Mouse (Mus musculus): ENCODE measurements at regions not wholly inside any gene's neighbourhood (a gene's known extent, or its start where the extent isn't known, plus 50 kb on each side); places are given as distances from the start of the nearest gene placed in this dataset.
"Not testable (repeated sequence)": the region's sequence is repeated elsewhere in the genome, so short reads cannot be mapped to it uniquely, and the experiment has no call there.

- no peak for DNase-seq (ENCODE audit: low spot score in 2 of 2)
Measured at GRCm38 (mm10) chr1:83835965-83836364, 428.0 kb upstream of the Sphkap start.

GRCm38 (mm10) chr1:83832946-83833345 lies 424.9 kb upstream of the Sphkap start:
- DNase-seq (ENCODE audit: low spot score in 2 of 2): no peak

GRCm38 (mm10) chr1:83831900-83832535 lies 424.0 kb upstream of the Sphkap start:
- no peak for DNase-seq (ENCODE audit: low spot score in 2 of 2)

DNA sequence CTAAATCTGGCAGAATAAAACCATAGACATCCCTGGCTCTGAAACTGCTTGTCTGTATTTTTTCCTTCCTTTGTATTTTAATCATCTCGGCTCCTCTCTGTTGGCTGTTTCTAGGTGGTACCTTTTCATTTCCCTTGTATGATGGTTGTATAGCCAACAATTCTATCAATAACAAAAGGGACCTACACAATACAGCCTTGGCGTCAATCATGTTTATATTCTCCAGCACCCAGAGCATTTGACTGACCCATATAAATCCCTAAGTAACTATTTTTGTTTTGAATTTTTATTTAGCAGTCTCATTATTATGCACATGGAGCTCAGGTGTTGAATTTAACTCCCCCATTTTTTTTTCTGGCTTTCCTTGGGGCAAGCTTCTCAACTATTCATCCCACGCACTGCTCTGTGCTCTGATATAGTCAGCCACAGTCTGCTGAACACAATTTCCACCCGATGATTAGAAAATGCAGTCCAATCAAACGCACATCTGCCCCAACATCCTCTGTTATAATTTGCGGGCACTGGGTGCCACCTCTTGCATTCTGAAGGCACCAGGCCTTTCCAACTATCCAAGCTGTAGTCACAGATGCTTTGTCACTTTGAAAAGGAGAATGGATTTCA lies 422.1 kb upstream of the Sphkap start:
- no peak for DNase-seq (ENCODE audit: low spot score in 2 of 2)

DNA sequence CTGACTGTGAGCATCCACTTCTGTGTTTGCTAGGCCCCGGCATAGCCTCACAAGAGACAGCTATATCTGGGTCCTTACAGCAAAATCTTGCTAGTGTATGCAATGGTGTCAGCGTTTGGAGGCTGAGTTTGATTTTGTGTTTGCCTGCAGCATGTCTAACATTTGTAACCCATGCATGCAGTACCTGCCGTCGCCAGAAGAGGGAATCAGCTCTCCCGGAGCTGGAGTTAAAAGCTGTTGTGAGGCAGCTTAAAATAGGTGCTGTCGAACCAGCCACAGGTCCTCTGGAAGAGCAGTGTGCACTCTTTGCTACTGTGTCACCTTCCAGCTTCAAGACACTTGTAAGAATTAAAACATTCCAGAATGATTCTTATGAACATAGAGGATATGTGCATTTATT lies 403.2 kb upstream of the Sphkap start:
- DNase-seq (ENCODE audit: low spot score in 2 of 2): not testable (repeated sequence)

DNA sequence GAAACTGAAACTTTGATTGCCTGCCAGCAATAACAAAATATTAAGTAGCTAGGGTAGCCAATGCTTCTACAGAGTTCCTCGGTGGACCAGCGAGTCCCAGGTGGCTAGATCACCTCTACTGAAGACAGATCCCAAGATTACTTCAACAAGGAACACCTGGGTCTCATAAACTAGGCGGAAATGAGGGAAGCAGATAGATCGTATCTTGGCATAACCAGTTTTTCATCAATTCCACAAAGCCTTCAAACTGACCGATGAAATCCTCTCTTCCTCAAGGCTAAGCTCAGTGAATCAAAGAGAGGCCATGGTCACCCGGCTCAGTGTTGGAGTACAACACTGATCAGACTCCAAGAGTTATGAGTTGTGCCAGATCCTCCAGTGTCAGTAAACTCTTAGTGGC lies 400.4 kb upstream of the Sphkap start:
- DNase-seq (ENCODE audit: low spot score in 2 of 2): no peak

- DNase-seq (ENCODE audit: low spot score in 2 of 2): no peak
Measured at GRCm38 (mm10) chr1:83803345-83804041, 395.5 kb upstream of the Sphkap start.

GRCm38 (mm10) chr1:83801759-83802158 lies 393.8 kb upstream of the Sphkap start:
- DNase-seq (ENCODE audit: low spot score in 2 of 2): no peak

DNA sequence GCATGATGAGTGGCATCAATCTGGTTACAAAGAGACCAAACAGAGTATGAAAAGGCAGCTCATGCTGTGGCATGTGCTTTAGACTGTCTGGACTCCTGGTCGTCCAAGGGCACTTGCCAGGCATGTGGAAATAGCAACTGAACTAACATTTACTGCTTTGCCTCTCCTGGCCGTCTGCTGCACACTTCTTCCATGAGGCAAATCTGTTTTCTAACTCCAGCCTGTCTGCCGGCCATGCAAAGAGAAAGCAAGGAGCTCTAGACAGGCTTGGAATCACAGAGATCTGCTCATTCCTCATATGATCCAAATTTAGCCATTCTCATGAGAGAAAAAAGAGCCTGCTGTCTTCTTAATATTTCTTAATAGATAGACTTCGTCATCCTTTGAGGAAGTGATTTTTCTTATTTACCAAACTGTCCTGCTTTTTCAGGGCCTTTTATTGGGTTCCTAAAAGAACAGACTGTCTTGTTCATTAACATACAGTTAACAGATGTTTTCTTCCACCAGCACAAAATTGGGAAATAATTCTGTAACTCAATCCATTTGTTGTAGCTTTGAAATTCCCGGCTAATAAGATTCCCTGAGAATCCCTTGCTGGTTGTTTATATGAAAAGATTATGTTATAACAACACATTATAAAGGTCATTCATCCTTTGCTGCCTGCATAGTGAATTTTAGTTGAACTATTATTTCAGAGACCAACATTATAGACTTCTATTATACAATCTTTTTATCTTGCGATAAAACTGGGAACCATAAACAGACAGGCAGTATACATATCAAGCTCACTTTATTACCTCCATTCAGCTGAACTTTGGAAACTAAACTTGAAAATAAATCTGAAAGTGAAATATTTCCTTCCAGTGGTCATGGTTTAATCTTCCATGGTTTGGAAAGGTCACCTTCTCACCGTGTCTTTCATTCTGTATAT lies 389.2 kb upstream of the Sphkap start:
- DNase-seq (ENCODE audit: low spot score in 2 of 2): no peak

- no peak for DNase-seq (ENCODE audit: low spot score in 2 of 2)
Measured at GRCm38 (mm10) chr1:83777151-83777550, 369.2 kb upstream of the Sphkap start.

GRCm38 (mm10) chr1:83771160-83771559 lies 363.2 kb upstream of the Sphkap start:
- no peak for DNase-seq (ENCODE audit: low spot score in 2 of 2)

GRCm38 (mm10) chr1:83761499-83761898 lies 353.5 kb upstream of the Sphkap start:
- DNase-seq (ENCODE audit: low spot score in 2 of 2): no peak

DNA sequence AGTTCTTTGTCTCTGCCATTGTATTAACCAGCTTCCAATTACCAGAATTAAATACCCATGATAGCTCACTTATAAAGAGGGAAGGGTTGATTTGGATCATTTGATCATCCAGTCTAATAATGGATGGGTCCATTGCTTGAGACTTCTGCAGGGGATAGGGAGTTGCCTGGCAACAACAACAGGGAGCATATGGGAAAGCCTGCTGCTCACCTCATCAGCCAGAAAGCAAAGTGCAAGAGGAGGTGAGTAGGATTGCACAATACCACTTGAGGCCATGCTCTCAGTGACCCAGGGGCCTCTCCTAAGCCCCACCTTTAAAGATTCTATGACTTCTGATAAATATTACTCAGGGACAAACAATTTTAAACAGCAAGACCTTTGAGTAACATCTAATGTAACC lies 348.9 kb upstream of the Sphkap start:
- no peak for DNase-seq (ENCODE audit: low spot score in 2 of 2)

DNA sequence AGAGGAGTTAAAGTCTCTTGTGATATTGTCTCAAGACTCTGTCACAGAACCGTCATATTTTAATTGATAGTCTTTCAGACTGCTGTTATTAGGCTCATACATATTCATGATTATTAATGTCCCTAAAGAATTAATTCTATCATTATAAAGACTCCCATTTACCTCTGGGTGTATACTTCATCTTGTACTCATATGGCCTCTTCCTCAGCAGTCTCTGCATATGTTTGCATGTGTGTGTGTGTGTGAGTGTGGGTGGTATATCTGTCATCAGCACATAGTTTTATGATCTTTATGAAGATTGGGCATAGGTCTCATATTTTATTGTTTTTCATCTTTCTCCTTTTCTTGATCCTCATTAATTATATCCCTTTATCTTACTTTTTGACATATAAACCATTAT lies 347.3 kb upstream of the Sphkap start:
- DNase-seq (ENCODE audit: low spot score in 2 of 2): no peak

DNA sequence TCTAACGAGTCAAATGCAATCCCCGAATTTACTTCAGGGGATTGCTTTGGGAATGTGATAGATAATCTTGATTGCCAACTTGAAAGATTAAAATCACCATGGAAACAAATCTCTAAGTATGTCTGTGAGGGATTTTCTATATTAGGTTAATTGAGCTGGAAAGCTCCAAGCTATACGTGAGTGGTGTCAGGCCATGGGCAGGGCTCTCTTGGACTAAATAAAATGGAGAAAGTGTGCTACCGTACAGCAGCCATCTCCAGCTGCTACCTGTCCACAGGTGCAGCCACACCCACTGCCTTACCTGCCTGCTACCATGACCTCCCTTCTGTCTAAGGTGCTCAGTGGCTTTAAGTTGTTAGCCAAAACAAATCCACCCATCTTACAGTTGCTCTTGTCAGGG lies 345.0 kb upstream of the Sphkap start:
- no peak for DNase-seq (ENCODE audit: low spot score in 2 of 2)

GRCm38 (mm10) chr1:83748974-83749373 lies 341.0 kb upstream of the Sphkap start:
- no peak for DNase-seq (ENCODE audit: low spot score in 2 of 2)

GRCm38 (mm10) chr1:83748061-83748460 lies 340.1 kb upstream of the Sphkap start:
- no peak for DNase-seq (ENCODE audit: low spot score in 2 of 2)

DNA sequence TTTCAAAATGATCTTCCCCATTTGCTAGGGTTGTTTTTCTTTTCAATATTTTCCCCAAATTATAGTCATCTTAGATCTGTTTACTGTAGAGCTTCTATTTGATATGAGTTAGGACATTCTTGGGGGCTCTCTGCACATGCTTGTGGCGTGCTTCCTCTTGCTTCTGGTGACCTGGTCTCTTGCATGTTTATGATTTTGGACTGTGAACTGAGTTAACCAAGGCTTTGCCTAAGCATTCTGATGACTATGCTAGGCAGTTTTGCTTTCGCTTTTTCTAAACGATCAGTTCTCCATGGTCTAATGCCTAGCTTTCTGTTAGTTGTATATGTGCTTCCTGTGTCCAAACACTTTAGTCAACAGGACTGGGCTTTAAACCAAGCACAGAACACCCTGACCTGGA lies 339.4 kb upstream of the Sphkap start:
- DNase-seq (ENCODE audit: low spot score in 2 of 2): no peak

DNA sequence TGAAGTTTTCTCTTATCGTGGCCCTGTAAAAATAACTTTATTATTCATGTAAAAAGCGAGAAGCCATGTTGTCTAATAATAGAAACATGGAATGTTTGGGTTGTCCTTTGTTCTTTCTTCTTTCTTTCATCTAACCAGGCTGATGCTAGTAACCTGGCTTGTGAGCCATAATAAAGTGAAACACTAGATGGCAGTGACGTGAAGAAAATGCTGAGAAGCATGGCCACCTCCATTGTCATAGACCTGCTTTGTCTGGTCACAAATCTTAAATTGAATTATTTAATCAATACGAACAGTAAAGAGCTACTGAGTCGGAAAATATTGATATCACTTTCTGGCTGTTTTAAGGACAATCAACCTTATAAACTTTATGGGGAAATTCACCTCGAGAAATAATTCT lies 338.0 kb upstream of the Sphkap start:
- no peak for DNase-seq (ENCODE audit: low spot score in 2 of 2)

GRCm38 (mm10) chr1:83736428-83737117 lies 328.6 kb upstream of the Sphkap start:
- no peak for DNase-seq (ENCODE audit: low spot score in 2 of 2)

GRCm38 (mm10) chr1:83731682-83732081 lies 323.7 kb upstream of the Sphkap start:
- no peak for DNase-seq (ENCODE audit: low spot score in 2 of 2)

Data from left cerebral cortex, adult 8-10 months (tissue).